Mouse (Mus musculus) liver, postnatal 0 days (tissue): ENCODE data around the gene Kat6b. TPM values are rescaled to one million over a fixed set of nuclear protein-coding genes. Genes with fewer than 3 reads are reported as not detected.

Experiments
- ATAC-seq: fragments of 200-750 bp; cut with Nextera tagmentation; 2 replicates; pipeline ENCODE4 v1.8.0; 2017; ENCODE audit warnings: mild to moderate bottlenecking, moderate library complexity
- DNase-seq: peaks from one replicate; pipeline ENCODE4 v3.0.0-alpha.2; 2016
- H3K27ac ChIP-seq: fragments of 300-500 bp; sonication (generic); 2 replicates; pipeline ENCODE4 v1.5.1; 2014; ENCODE audit warnings: antibody characterized with exemption, moderate library complexity, mild to moderate bottlenecking, low read depth
- H3K27me3 ChIP-seq: fragments of 300-500 bp; sonication (generic); 2 replicates; pipeline ENCODE4 v1.6.1; 2014; ENCODE audit warnings: low read length, control low read depth, mixed read lengths; ENCODE audit not compliant: insufficient read depth
- H3K36me3 ChIP-seq: fragments of 300-500 bp; sonication (generic); replicated peaks from 2 replicates; pipeline ENCODE4 v1.6.1; 2014; ENCODE audit warnings: mild to moderate bottlenecking, control low read depth, low read length, moderate library complexity, mixed read lengths; ENCODE audit not compliant: insufficient read depth
- H3K4me1 ChIP-seq: fragments of 300-500 bp; sonication (generic); 2 replicates; pipeline ENCODE4 v1.6.1; 2014; ENCODE audit warnings: antibody characterized with exemption, mild to moderate bottlenecking, control low read depth; ENCODE audit not compliant: insufficient read depth
- H3K4me2 ChIP-seq: fragments of 300-500 bp; sonication (generic); 2 replicates; pipeline ENCODE4 v1.6.1; 2014; ENCODE audit warnings: low read depth, mild to moderate bottlenecking, low read length, moderate library complexity, mixed read lengths
- H3K4me3 ChIP-seq: fragments of 300-500 bp; sonication (generic); 2 replicates; pipeline ENCODE4 v1.5.1; 2014; ENCODE audit warnings: low read depth, low read length
- H3K9ac ChIP-seq: fragments of 300-500 bp; sonication (generic); replicated peaks from 2 replicates; pipeline ENCODE4 v1.6.1; 2014; ENCODE audit warnings: mild to moderate bottlenecking, moderate library complexity
- H3K9me3 ChIP-seq: fragments of 300-500 bp; sonication (generic); 2 replicates; pipeline ENCODE4 v1.6.1; 2016; ENCODE audit warnings: mild to moderate bottlenecking, control low read depth, low read length, mixed read lengths
- CTCF ChIP-seq: sonication (generic); IDR thresholded peaks from 2 replicates; pipeline ENCODE4 v1.5.1; 2016; ENCODE audit warnings: antibody characterized with exemption, low read depth
- EP300 ChIP-seq: IDR thresholded peaks from 2 replicates; pipeline ENCODE4 v1.6.1; 2016; ENCODE audit warnings: antibody characterized with exemption, low read depth, mild to moderate bottlenecking
- WGBS: fragments of 180-500 bp; shearing (Covaris S2); extraction: QIAGEN DNeasy Blood & Tissue Kit; methylation state at CpG from one replicate; pipeline ENCODE4 v1.1.7; 2014; ENCODE audit not compliant: insufficient replicate concordance; 5-methylcytosine and 5-hydroxymethylcytosine counted together
- polyA plus RNA-seq: library from polyadenylated mRNA; unstranded; fragments of >200 nt; fragmentation: Nextera tagmentation; extraction: Ambion mirVana; gene quantifications from 2 replicates; pipeline ENCODE4 v1.2.1, GENCODE M21; 2015

The Kat6b gene
- polyA plus RNA-seq, 1 experiment from 2014 or later: 1.5 TPM

DNA sequence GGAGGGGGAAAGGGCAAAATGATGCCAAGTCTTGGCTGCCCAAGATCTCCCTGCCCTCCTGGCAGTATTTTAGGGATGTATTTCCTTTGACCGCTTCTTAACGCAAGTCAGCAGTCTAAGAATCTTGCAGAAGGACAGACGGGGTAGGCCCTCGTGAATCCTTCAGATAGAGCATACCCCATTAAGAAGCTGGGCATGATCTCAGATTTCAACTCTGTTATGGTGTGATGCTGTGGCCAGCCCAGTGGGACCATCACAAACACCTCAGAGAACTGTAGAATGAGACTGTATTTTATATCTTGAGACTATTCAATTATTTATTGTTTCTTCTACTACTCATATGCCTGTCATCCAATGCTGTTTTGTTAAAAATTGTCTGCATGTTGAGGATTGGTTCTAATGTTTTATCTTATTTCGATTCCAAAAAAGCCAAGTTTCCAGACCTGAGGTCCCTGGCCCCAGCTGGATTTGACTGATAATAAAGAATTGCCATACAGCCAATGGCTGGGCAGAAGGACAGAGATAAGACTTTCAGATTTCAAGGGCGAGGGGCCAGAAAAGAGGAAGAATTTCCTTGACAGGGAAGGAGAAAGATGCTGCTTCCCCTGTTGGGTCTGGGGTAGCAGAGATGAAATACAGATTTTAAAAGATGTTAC lies 67.8 kb downstream of the Kat6b start:
- H3K36me3 ChIP-seq: no peaks in the 10 kb centered on the region
- peaks cover 4% of the 10 kb centered on the region for H3K4me1 ChIP-seq
- H3K9me3 ChIP-seq: no peaks in the 10 kb centered on the region
- H3K27me3 ChIP-seq: no peaks in the 10 kb centered on the region
- H3K27ac ChIP-seq: peak overlapping the region; percentile 22; the same call in 1 of the 2 replicates
- ATAC-seq: peak; percentile 10; the same call in 1 of the 2 replicates
- H3K9ac ChIP-seq: no peak overlapping the region
- no peak overlapping the region for H3K4me3 ChIP-seq
- no peak overlapping the region for H3K4me2 ChIP-seq
- DNase-seq: no peak
- 50% methylated on average over 6 of the region's 6 CpGs for whole genome bisulfite sequencing
- TF ChIP-seq CTCF (no peak), EP300 (peak; percentile 56; the same call in 1 of the 2 replicates)

DNA sequence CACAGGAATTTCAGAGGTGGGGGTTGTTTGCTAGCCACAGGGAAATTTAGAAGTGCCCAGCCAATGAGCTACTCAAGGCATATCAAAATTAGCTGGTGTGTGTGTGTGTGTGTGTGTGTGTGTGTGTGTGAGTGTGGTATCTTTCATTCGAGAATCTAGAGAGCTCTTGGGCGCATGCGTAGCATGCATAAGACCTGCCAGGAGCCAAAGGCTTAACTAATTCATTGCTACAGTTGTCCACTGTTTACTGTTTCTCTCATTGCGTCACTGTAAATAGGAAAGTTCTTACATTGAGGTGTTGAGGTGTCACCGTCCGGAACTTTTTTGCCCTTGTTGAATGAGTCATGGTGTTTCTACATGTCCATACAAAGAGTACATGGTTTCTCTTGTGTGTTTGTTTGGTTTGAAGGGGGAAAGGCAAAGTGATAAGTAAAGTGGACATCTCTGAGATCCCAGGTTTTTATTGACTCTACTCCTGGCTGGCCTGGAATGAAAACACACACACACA lies 68.4 kb downstream of the Kat6b start:
- H3K9me3 ChIP-seq: no peaks in the 10 kb centered on the region
- no peaks in the 10 kb centered on the region for H3K36me3 ChIP-seq
- TF ChIP-seq EP300 (peak; percentile 46; the same call in 1 of the 2 replicates), CTCF (no peak)
- H3K27me3 ChIP-seq: no peaks in the 10 kb centered on the region
- DNase-seq: peak; percentile 42
- peaks cover 4% of the 10 kb centered on the region for H3K4me1 ChIP-seq
- H3K27ac ChIP-seq: peak overlapping the region; percentile 53; the same call in 1 of the 2 replicates
- ATAC-seq: peak; percentile 95
- no peak overlapping the region for H3K4me2 ChIP-seq
- H3K9ac ChIP-seq: no peak overlapping the region
- no peak overlapping the region for H3K4me3 ChIP-seq
- WGBS: 56% methylated on average over 6 of the region's 6 CpGs

DNA sequence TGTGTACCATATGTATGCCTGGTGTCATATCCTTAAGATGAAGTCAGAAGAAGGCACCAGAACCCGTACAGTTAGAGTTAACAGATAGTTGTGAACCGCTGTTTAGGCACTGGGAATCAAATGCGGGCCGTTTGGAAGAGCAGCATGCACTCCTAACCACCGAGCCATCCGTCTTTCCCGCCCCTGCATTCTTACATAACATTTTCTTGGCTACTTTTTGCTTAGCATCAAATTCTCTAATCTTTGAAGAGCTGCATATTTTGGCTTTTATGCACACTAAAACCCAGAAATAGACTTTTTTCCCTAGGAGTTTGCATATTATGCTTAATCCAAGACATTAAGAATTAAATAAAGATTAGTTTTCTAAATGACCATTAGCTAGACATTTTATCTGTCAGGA lies 69.3 kb downstream of the Kat6b start:
- Histone ChIP-seq H3K4me2 (no peak overlapping the region), H3K9ac (no peak overlapping the region), H3K9me3 (no peaks in the 10 kb centered on the region), H3K27me3 (no peaks in the 10 kb centered on the region), H3K27ac (no peak overlapping the region), H3K4me1 (peaks cover 4% of the 10 kb centered on the region), H3K4me3 (no peak overlapping the region), H3K36me3 (no peaks in the 10 kb centered on the region)
- 87% methylated on average over 7 of the region's 7 CpGs for WGBS
- TF ChIP-seq EP300 (no peak), CTCF (no peak)
- no peak for DNase-seq
- no peak for ATAC-seq

DNA sequence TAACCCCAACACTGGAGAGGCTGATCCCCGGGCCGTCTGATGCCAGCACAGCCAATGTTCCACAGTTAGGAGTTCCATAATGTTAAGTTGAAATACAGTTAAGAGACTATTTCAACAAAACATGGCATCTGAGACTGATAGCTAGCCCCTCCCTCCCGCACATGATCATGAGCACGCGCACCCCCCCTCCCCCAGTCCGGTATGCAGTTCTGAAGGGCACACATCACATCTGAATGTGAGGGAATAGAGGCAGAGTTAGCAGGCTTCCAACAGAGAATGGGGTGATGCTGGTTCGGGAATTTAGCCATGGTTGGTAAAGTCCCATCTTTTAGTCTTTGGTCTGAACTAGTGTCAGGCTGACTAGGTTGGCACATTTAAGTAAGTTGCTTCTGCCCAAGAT lies 70.4 kb downstream of the Kat6b start:
- ATAC-seq: no peak
- 85% methylated on average over 7 of the region's 7 CpGs for WGBS
- Histone ChIP-seq H3K9me3 (no peaks in the 10 kb centered on the region), H3K4me1 (peaks cover 4% of the 10 kb centered on the region), H3K27ac (no peak overlapping the region), H3K36me3 (no peaks in the 10 kb centered on the region), H3K27me3 (no peaks in the 10 kb centered on the region), H3K9ac (no peak overlapping the region), H3K4me2 (no peak overlapping the region), H3K4me3 (no peak overlapping the region)
- no peak for TF ChIP-seq CTCF
- no peak for TF ChIP-seq EP300
- no peak for DNase-seq

DNA sequence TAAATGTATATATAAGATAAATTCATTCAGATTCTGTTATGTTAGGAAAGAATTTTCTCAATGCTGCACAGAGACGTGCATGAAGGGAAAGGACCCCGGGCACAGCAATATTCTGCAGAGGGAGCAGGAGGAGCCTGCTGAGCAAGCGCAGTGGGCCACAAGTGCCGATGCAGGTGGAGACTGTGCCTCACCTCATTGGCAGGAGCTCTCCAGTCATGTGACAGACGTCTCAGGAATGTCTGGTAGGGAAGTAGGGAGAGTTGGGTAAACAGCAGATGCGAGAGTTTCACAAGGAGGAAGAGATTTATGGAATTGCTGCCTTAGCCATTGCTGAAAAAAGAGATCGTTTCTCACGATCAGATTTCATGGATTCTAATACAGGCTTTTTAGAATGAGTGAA lies 71.7 kb downstream of the Kat6b start:
- 72% methylated on average over 8 of the region's 8 CpGs for WGBS
- Histone ChIP-seq H3K36me3 (no peaks in the 10 kb centered on the region), H3K4me3 (no peak overlapping the region), H3K27ac (no peak overlapping the region), H3K4me2 (no peak overlapping the region), H3K4me1 (peaks cover 4% of the 10 kb centered on the region), H3K9me3 (no peaks in the 10 kb centered on the region), H3K27me3 (no peaks in the 10 kb centered on the region), H3K9ac (no peak overlapping the region)
- DNase-seq: no peak
- no peak for ATAC-seq
- TF ChIP-seq EP300: no peak
- no peak for TF ChIP-seq CTCF

DNA sequence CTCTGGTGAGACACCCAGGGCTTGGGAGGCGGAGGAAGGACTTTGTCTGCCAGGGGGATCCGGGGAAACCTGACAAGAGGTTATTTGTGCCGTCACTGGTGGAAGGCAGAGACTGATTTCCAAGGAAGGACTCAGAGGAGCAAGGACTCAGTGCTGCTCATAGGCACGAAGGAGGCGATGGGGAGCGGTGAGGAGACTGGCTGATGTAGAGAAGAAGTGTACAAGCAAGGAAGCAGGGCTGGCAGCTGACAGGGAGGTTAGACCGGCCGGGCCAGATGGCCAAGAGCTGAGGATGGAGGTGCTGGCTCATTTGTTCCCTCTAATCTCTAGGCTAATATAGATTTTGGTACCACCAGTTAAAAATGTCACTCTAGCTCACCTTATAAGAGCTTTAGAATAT lies 72.8 kb downstream of the Kat6b start:
- Histone ChIP-seq H3K27me3 (no peaks in the 10 kb centered on the region), H3K9me3 (no peaks in the 10 kb centered on the region), H3K4me2 (no peak overlapping the region), H3K4me1 (peaks cover 6% of the 10 kb centered on the region), H3K27ac (no peak overlapping the region), H3K4me3 (no peak overlapping the region), H3K36me3 (no peaks in the 10 kb centered on the region), H3K9ac (no peak overlapping the region)
- no peak for DNase-seq
- ATAC-seq: no peak
- WGBS: 82% methylated on average over 8 of the region's 8 CpGs
- no peak for TF ChIP-seq CTCF
- no peak for TF ChIP-seq EP300
